Mouse (Mus musculus): Measurements from ENCODE around the gene Filip1. TPM values are rescaled to one million over a fixed set of nuclear protein-coding genes. Genes with fewer than 3 reads are reported as not detected.

Gene Filip1
- polyA plus RNA-seq, 1 experiment from 2014 or later = 8.3 TPM

- H3K36me3 ChIP-seq = no peaks in the 10 kb centered on the region
- H3K27me3 ChIP-seq = no peaks in the 10 kb centered on the region
- 82% methylated on average over 6 of the region's 6 CpGs for WGBS
- no peak overlapping the region for H3K27ac ChIP-seq (replicated peaks)
- H3K9ac ChIP-seq (replicated peaks) = no peak overlapping the region
- no peak for ATAC-seq (ENCODE audit: low FRiP score, low read depth)
- H3K4me1 ChIP-seq = 0 out of 2 replicates have a peak, but pooled peaks cover 3% of the 10 kb centered on the region
- H3K4me2 ChIP-seq (replicated peaks) = no peak overlapping the region
- no peaks in the 10 kb centered on the region for H3K9me3 ChIP-seq
- no peak overlapping the region for H3K4me3 ChIP-seq
Observed at GRCm38 (mm10) chr9:79809411-79809810, 203.2 kb downstream of the Filip1 start.

- Histone ChIP-seq H3K4me3 (no peak overlapping the region), H3K27ac (replicated peaks) (no peak overlapping the region), H3K27me3 (no peaks in the 10 kb centered on the region), H3K9me3 (no peaks in the 10 kb centered on the region), H3K9ac (replicated peaks) (no peak overlapping the region), H3K36me3 (no peaks in the 10 kb centered on the region), H3K4me1 (0 out of 2 replicates have a peak, but pooled peaks cover 3% of the 10 kb centered on the region), H3K4me2 (replicated peaks) (no peak overlapping the region)
- WGBS = 59% methylated on average over 4 of the region's 4 CpGs
- ATAC-seq (ENCODE audit: low FRiP score, low read depth) = no peak
Observed at GRCm38 (mm10) chr9:79807178-79807577, 205.5 kb downstream of the Filip1 start.

- Histone ChIP-seq H3K9ac (replicated peaks) (no peak overlapping the region), H3K27me3 (no peaks in the 10 kb centered on the region), H3K9me3 (no peaks in the 10 kb centered on the region), H3K36me3 (no peaks in the 10 kb centered on the region), H3K4me1 (0 out of 2 replicates have a peak, but pooled peaks cover 3% of the 10 kb centered on the region), H3K4me3 (no peak overlapping the region), H3K4me2 (replicated peaks) (no peak overlapping the region), H3K27ac (replicated peaks) (no peak overlapping the region)
- WGBS = 49% methylated on average over 12 of the region's 12 CpGs
- ATAC-seq (ENCODE audit: low FRiP score, low read depth) = peak; percentile 54; the same call in 1 of the 2 replicates
Observed at GRCm38 (mm10) chr9:79806317-79807075, 206.2 kb downstream of the Filip1 start.

GRCm38 (mm10) chr9:79805426-79805825 lies 207.2 kb downstream of the Filip1 start:
- Histone ChIP-seq H3K36me3 (no peaks in the 10 kb centered on the region), H3K27ac (replicated peaks) (no peak overlapping the region), H3K9me3 (no peaks in the 10 kb centered on the region), H3K9ac (replicated peaks) (no peak overlapping the region), H3K27me3 (no peaks in the 10 kb centered on the region), H3K4me1 (0 out of 2 replicates have a peak, but pooled peaks cover 3% of the 10 kb centered on the region), H3K4me3 (no peak overlapping the region), H3K4me2 (replicated peaks) (no peak overlapping the region)
- 88% methylated on average over 10 of the region's 10 CpGs for WGBS
- no peak for ATAC-seq (ENCODE audit: low FRiP score, low read depth)

- 70% methylated on average over 7 of the region's 7 CpGs for WGBS
- Histone ChIP-seq H3K27me3 (no peaks in the 10 kb centered on the region), H3K9ac (replicated peaks) (no peak overlapping the region), H3K4me2 (replicated peaks) (no peak overlapping the region), H3K27ac (replicated peaks) (no peak overlapping the region), H3K4me3 (no peak overlapping the region), H3K9me3 (no peaks in the 10 kb centered on the region), H3K4me1 (peaks cover 9% of the 10 kb centered on the region), H3K36me3 (no peaks in the 10 kb centered on the region)
- ATAC-seq (ENCODE audit: low FRiP score, low read depth) = no peak
Observed at GRCm38 (mm10) chr9:79796461-79797135, 216.1 kb downstream of the Filip1 start.

- no peak overlapping the region for H3K9ac ChIP-seq (replicated peaks)
- H3K9me3 ChIP-seq = no peaks in the 10 kb centered on the region
- no peaks in the 10 kb centered on the region for H3K36me3 ChIP-seq
- WGBS = 81% methylated on average over 1 of the region's 1 CpGs
- ATAC-seq (ENCODE audit: low FRiP score, low read depth) = no peak
- no peak overlapping the region for H3K4me2 ChIP-seq (replicated peaks)
- no peaks in the 10 kb centered on the region for H3K27me3 ChIP-seq
- H3K27ac ChIP-seq (replicated peaks) = no peak overlapping the region
- peaks cover 11% of the 10 kb centered on the region for H3K4me1 ChIP-seq
- no peak overlapping the region for H3K4me3 ChIP-seq
Observed at GRCm38 (mm10) chr9:79795076-79795475, 217.6 kb downstream of the Filip1 start.

GRCm38 (mm10) chr9:79792841-79793835 lies 219.5 kb downstream of the Filip1 start, which contains the start of gene Tmem30a:
Gene Tmem30a, minus strand, starts transcription at chr9:79793507.
- H3K4me3 ChIP-seq = peak within 1 kb of the TSS; percentile 95
- no peaks in the 10 kb centered on the region for H3K27me3 ChIP-seq
- H3K9ac ChIP-seq (replicated peaks) = peak within 1 kb of the TSS; percentile 89
- ATAC-seq (ENCODE audit: low FRiP score, low read depth) = peak; percentile 99
- peak within 1 kb of the TSS; percentile 88 for H3K27ac ChIP-seq (replicated peaks)
- H3K9me3 ChIP-seq = no peaks in the 10 kb centered on the region
- WGBS = under 1% methylated on average over 87 of the region's 91 CpGs
- H3K4me2 ChIP-seq (replicated peaks) = peak within 1 kb of the TSS; percentile 82
- peaks cover 16% of the 10 kb centered on the region for H3K4me1 ChIP-seq
- no peaks in the 10 kb centered on the region for H3K36me3 ChIP-seq

GRCm38 (mm10) chr9:79785794-79786085 lies 226.9 kb downstream of the Filip1 start:
- 71% methylated on average over 2 of the region's 2 CpGs for WGBS
- no peak for ATAC-seq (ENCODE audit: low FRiP score, low read depth)

GRCm38 (mm10) chr9:79784934-79785793 lies 227.5 kb downstream of the Filip1 start:
- no peak overlapping the region for H3K27ac ChIP-seq (replicated peaks)
- no peak overlapping the region for H3K4me2 ChIP-seq (replicated peaks)
- H3K27me3 ChIP-seq = no peaks in the 10 kb centered on the region
- H3K9ac ChIP-seq (replicated peaks) = no peak overlapping the region
- peaks cover 19% of the 10 kb centered on the region for H3K4me1 ChIP-seq
- H3K36me3 ChIP-seq = no peaks in the 10 kb centered on the region
- H3K4me3 ChIP-seq = no peak overlapping the region
- WGBS = 91% methylated on average over 2 of the region's 2 CpGs
- no peaks in the 10 kb centered on the region for H3K9me3 ChIP-seq
- no peak for ATAC-seq (ENCODE audit: low FRiP score, low read depth)

More at GRCm38 (mm10) chr9:79785794-79786085, 226.9 kb downstream of the Filip1 start:
- Histone ChIP-seq H3K9me3 (no peaks in the 10 kb centered on the region), H3K9ac (replicated peaks) (no peak overlapping the region), H3K27ac (replicated peaks) (no peak overlapping the region), H3K4me3 (no peak overlapping the region), H3K36me3 (no peaks in the 10 kb centered on the region), H3K4me1 (peaks cover 19% of the 10 kb centered on the region), H3K27me3 (no peaks in the 10 kb centered on the region), H3K4me2 (replicated peaks) (no peak overlapping the region)

GRCm38 (mm10) chr9:79784439-79784838 lies 228.2 kb downstream of the Filip1 start:
- ATAC-seq (ENCODE audit: low FRiP score, low read depth) = no peak
- no peaks in the 10 kb centered on the region for H3K9me3 ChIP-seq

GRCm38 (mm10) chr9:79779354-79779753 lies 233.3 kb downstream of the Filip1 start:
- 74% methylated on average over 2 of the region's 2 CpGs for WGBS
- Histone ChIP-seq H3K4me1 (0 out of 2 replicates have a peak, but pooled peaks cover 2% of the 10 kb centered on the region), H3K36me3 (peaks cover 12% of the 10 kb centered on the region), H3K4me2 (replicated peaks) (no peak overlapping the region), H3K27me3 (no peaks in the 10 kb centered on the region), H3K9ac (replicated peaks) (no peak overlapping the region), H3K4me3 (no peak overlapping the region), H3K9me3 (no peaks in the 10 kb centered on the region), H3K27ac (replicated peaks) (no peak overlapping the region)
- no peak for ATAC-seq (ENCODE audit: low FRiP score, low read depth)

More at GRCm38 (mm10) chr9:79784439-79784838, 228.2 kb downstream of the Filip1 start:
- Histone ChIP-seq H3K4me1 (peaks cover 19% of the 10 kb centered on the region), H3K27ac (replicated peaks) (no peak overlapping the region), H3K4me3 (no peak overlapping the region), H3K4me2 (replicated peaks) (no peak overlapping the region), H3K36me3 (no peaks in the 10 kb centered on the region), H3K9ac (replicated peaks) (no peak overlapping the region), H3K27me3 (no peaks in the 10 kb centered on the region)
- 64% methylated on average over 3 of the region's 3 CpGs for WGBS
